Mouse (Mus musculus) forebrain, embryonic 10.5 days (tissue): ENCODE measurements around the gene Yy1. TPM values are rescaled to one million over a fixed set of nuclear protein-coding genes. Genes with fewer than 3 reads are reported as not detected.
A peak's percentile ranks its signal among the peaks of the same experiment; 100 is the strongest.

Source experiments
- DNase-seq: peaks from one replicate; pipeline ENCODE4 v3.0.0-alpha.2; 2017; ENCODE audit warnings: low spot score; ENCODE audit errors: extremely low spot score
- H3K27ac ChIP-seq: fragments of 300-500 bp; sonication (generic); 2 replicates; pipeline ENCODE4 v1.5.1; 2016; ENCODE audit warnings: mild to moderate bottlenecking
- H3K27me3 ChIP-seq: fragments of 300-500 bp; sonication (generic); 2 replicates; pipeline ENCODE4 v1.6.1; 2016; ENCODE audit warnings: mild to moderate bottlenecking; ENCODE audit not compliant: poor library complexity, severe bottlenecking
- H3K36me3 ChIP-seq: fragments of 300-500 bp; sonication (generic); replicated peaks from 2 replicates; pipeline ENCODE4 v1.6.1; 2016; ENCODE audit warnings: mild to moderate bottlenecking, moderate library complexity
- H3K4me1 ChIP-seq: fragments of 300-500 bp; sonication (generic); 2 replicates; pipeline ENCODE4 v1.6.1; 2016
- H3K4me3 ChIP-seq: fragments of 300-500 bp; sonication (generic); 2 replicates; pipeline ENCODE4 v1.5.1; 2016; ENCODE audit warnings: mild to moderate bottlenecking, moderate library complexity
- H3K9me3 ChIP-seq: fragments of 300-500 bp; sonication (generic); 2 replicates; pipeline ENCODE4 v1.6.1; 2016; ENCODE audit warnings: mild to moderate bottlenecking, moderate library complexity
- WGBS: fragments of 180-500 bp; shearing (Covaris S2); methylation state at CpG from one replicate; pipeline ENCODE4 v1.1.7; 2016; 5-methylcytosine and 5-hydroxymethylcytosine counted together
- polyA plus RNA-seq: library from polyadenylated mRNA; unstranded; fragments of >200 nt; fragmentation: Nextera tagmentation; extraction: Ambion mirVana; gene quantifications from 2 replicates; pipeline ENCODE4 v1.2.1, GENCODE M21; 2016

Gene Yy1
- polyA plus RNA-seq, 1 experiment from 2014 or later, result 15.4 TPM

- Histone ChIP-seq H3K27ac (peak overlapping the region; percentile 97), H3K9me3 (no peaks in the 10 kb centered on the region; the same call in 1 of the 2 replicates), H3K27me3 (no peaks in the 10 kb centered on the region), H3K4me3 (peak overlapping the region; percentile 98), H3K4me1 (peaks cover 39% of the 10 kb centered on the region), H3K36me3 (peaks cover 18% of the 10 kb centered on the region)
- peak; percentile 79 for DNase-seq
- WGBS, result under 1% methylated on average over 52 of the region's 52 CpGs
These were observed 624 bp upstream of the Yy1 start for GRCm38 (mm10) chr12:108792152-108792545.

- Histone ChIP-seq H3K36me3 (peaks cover 14% of the 10 kb centered on the region), H3K4me3 (peak overlapping the region; percentile 98), H3K27ac (peak overlapping the region; percentile 97), H3K4me1 (peaks cover 39% of the 10 kb centered on the region), H3K27me3 (no peaks in the 10 kb centered on the region), H3K9me3 (no peaks in the 10 kb centered on the region)
- under 1% methylated on average over 64 of the region's 71 CpGs for WGBS
- peak; percentile 41 for DNase-seq
These were observed 724 bp downstream of the Yy1 start for GRCm38 (mm10) chr12:108793453-108793941.

- no peaks in the 10 kb centered on the region for H3K27me3 ChIP-seq
- peaks cover 20% of the 10 kb centered on the region for H3K36me3 ChIP-seq
- DNase-seq, result peak; percentile 77
- under 1% methylated on average over 83 of the region's 94 CpGs for WGBS
- H3K9me3 ChIP-seq, result no peaks in the 10 kb centered on the region
- peaks cover 39% of the 10 kb centered on the region for H3K4me1 ChIP-seq
- peak overlapping the region; percentile 98 for H3K4me3 ChIP-seq
- peak overlapping the region; percentile 97 for H3K27ac ChIP-seq
These were observed 1.4 kb downstream of the Yy1 start for GRCm38 (mm10) chr12:108794078-108794711.

GRCm38 (mm10) chr12:108794979-108795537 is 2.3 kb downstream of the Yy1 start:
- Histone ChIP-seq H3K9me3 (no peaks in the 10 kb centered on the region), H3K4me1 (peaks cover 39% of the 10 kb centered on the region), H3K27ac (peak overlapping the region; percentile 97), H3K36me3 (peaks cover 28% of the 10 kb centered on the region), H3K27me3 (no peaks in the 10 kb centered on the region), H3K4me3 (peak overlapping the region; percentile 98)
- DNase-seq, result no peak
- WGBS, result 42% methylated on average over 9 of the region's 9 CpGs

- Histone ChIP-seq H3K27me3 (no peaks in the 10 kb centered on the region), H3K9me3 (no peaks in the 10 kb centered on the region), H3K4me1 (peaks cover 19% of the 10 kb centered on the region), H3K36me3 (peaks cover 52% of the 10 kb centered on the region), H3K4me3 (no peak overlapping the region), H3K27ac (no peak overlapping the region)
- no peak for DNase-seq
- WGBS, result 83% methylated on average over 2 of the region's 2 CpGs
These were observed 8.8 kb downstream of the Yy1 start for GRCm38 (mm10) chr12:108801613-108802012.

- 86% methylated on average over 2 of the region's 2 CpGs for WGBS
- Histone ChIP-seq H3K27ac (no peak overlapping the region), H3K4me1 (peaks cover 14% of the 10 kb centered on the region), H3K27me3 (no peaks in the 10 kb centered on the region), H3K4me3 (no peak overlapping the region), H3K9me3 (no peaks in the 10 kb centered on the region), H3K36me3 (peaks cover 64% of the 10 kb centered on the region)
- DNase-seq, result no peak
These were observed 11.6 kb downstream of the Yy1 start for GRCm38 (mm10) chr12:108804388-108804787.

- Histone ChIP-seq H3K36me3 (peaks cover 65% of the 10 kb centered on the region), H3K27me3 (no peaks in the 10 kb centered on the region), H3K9me3 (no peaks in the 10 kb centered on the region), H3K4me1 (no peaks in the 10 kb centered on the region), H3K4me3 (no peak overlapping the region), H3K27ac (no peak overlapping the region)
- 95% methylated on average over 2 of the region's 2 CpGs for WGBS
- DNase-seq, result no peak
These were observed 15.7 kb downstream of the Yy1 start for GRCm38 (mm10) chr12:108808465-108808864.

GRCm38 (mm10) chr12:108809771-108810170 is 17.0 kb downstream of the Yy1 start:
- no peak overlapping the region for H3K27ac ChIP-seq
- no peaks in the 10 kb centered on the region for H3K9me3 ChIP-seq
- 85% methylated on average over 1 of the region's 1 CpGs for WGBS
- peaks cover 76% of the 10 kb centered on the region for H3K36me3 ChIP-seq
- no peaks in the 10 kb centered on the region for H3K27me3 ChIP-seq
- no peaks in the 10 kb centered on the region for H3K4me1 ChIP-seq
- H3K4me3 ChIP-seq, result no peak overlapping the region
- no peak for DNase-seq

GRCm38 (mm10) chr12:108810309-108810708 is 17.5 kb downstream of the Yy1 start:
- H3K36me3 ChIP-seq, result peaks cover 82% of the 10 kb centered on the region
- DNase-seq, result no peak
- WGBS, result 92% methylated on average over 7 of the region's 7 CpGs

GRCm38 (mm10) chr12:108811133-108811532 is 18.4 kb downstream of the Yy1 start:
- peaks cover 79% of the 10 kb centered on the region for H3K36me3 ChIP-seq
- no peaks in the 10 kb centered on the region for H3K4me1 ChIP-seq
- WGBS, result 71% methylated on average over 2 of the region's 2 CpGs
- H3K4me3 ChIP-seq, result no peak overlapping the region
- H3K27me3 ChIP-seq, result no peaks in the 10 kb centered on the region
- no peak overlapping the region for H3K27ac ChIP-seq
- H3K9me3 ChIP-seq, result no peaks in the 10 kb centered on the region
- DNase-seq, result no peak

More at GRCm38 (mm10) chr12:108810309-108810708, 17.5 kb downstream of the Yy1 start:
- Histone ChIP-seq H3K4me3 (no peak overlapping the region), H3K27me3 (no peaks in the 10 kb centered on the region), H3K4me1 (no peaks in the 10 kb centered on the region), H3K27ac (no peak overlapping the region), H3K9me3 (no peaks in the 10 kb centered on the region)

GRCm38 (mm10) chr12:108812463-108812862 is 19.7 kb downstream of the Yy1 start:
- 88% methylated on average over 6 of the region's 6 CpGs for WGBS
- DNase-seq, result no peak
- Histone ChIP-seq H3K4me1 (no peaks in the 10 kb centered on the region), H3K9me3 (no peaks in the 10 kb centered on the region), H3K27me3 (no peaks in the 10 kb centered on the region), H3K36me3 (peaks cover 79% of the 10 kb centered on the region), H3K27ac (no peak overlapping the region), H3K4me3 (no peak overlapping the region)

GRCm38 (mm10) chr12:108814470-108814869 is 21.7 kb downstream of the Yy1 start:
- H3K4me1 ChIP-seq, result no peaks in the 10 kb centered on the region
- no peaks in the 10 kb centered on the region for H3K9me3 ChIP-seq
- peaks cover 79% of the 10 kb centered on the region for H3K36me3 ChIP-seq
- no peak for DNase-seq
- no peaks in the 10 kb centered on the region for H3K27me3 ChIP-seq
- no peak overlapping the region for H3K4me3 ChIP-seq
- H3K27ac ChIP-seq, result no peak overlapping the region
- WGBS, result 91% methylated on average over 6 of the region's 6 CpGs

- no peak for DNase-seq
- 89% methylated on average over 11 of the region's 11 CpGs for WGBS
- no peak overlapping the region for H3K27ac ChIP-seq
- no peaks in the 10 kb centered on the region for H3K9me3 ChIP-seq
- H3K4me3 ChIP-seq, result no peak overlapping the region
- 0 out of 2 replicates have a peak, but pooled peaks cover 3% of the 10 kb centered on the region for H3K4me1 ChIP-seq
- peaks cover 77% of the 10 kb centered on the region for H3K36me3 ChIP-seq
- no peaks in the 10 kb centered on the region for H3K27me3 ChIP-seq
These were observed 23.8 kb downstream of the Yy1 start for GRCm38 (mm10) chr12:108816569-108816968.
